Mouse (Mus musculus) hindbrain, embryonic 16.5 days (tissue): ENCODE data around the gene Itgb6. TPM values are rescaled to one million over a fixed set of nuclear protein-coding genes. Genes with fewer than 3 reads are reported as not detected.
A peak's percentile ranks its signal among the peaks of the same experiment; 100 is the strongest.

Experiments used
- ATAC-seq: fragments of 200-750 bp; cut with Nextera tagmentation; 2 replicates; pipeline ENCODE4 v1.8.0; 2017; ENCODE audit warnings: moderate TSS enrichment, moderate library complexity
- H3K27ac ChIP-seq: fragments of 300-500 bp; sonication (generic); 2 replicates; pipeline ENCODE4 v1.5.1; 2014; ENCODE audit warnings: low read depth, mild to moderate bottlenecking, control low read depth, low read length, moderate library complexity
- H3K27me3 ChIP-seq: fragments of 300-500 bp; sonication (generic); replicated peaks from 2 replicates; pipeline ENCODE4 v1.6.1; 2014; ENCODE audit warnings: low read length; ENCODE audit not compliant: control insufficient read depth, insufficient read depth
- H3K36me3 ChIP-seq: fragments of 300-500 bp; sonication (generic); 2 replicates; pipeline ENCODE4 v1.6.1; 2014; ENCODE audit warnings: mild to moderate bottlenecking, low read length, moderate library complexity, mixed read lengths; ENCODE audit not compliant: control insufficient read depth, insufficient read depth
- H3K4me1 ChIP-seq: fragments of 300-500 bp; sonication (generic); 2 replicates; pipeline ENCODE4 v1.6.1; 2014; ENCODE audit warnings: low read depth, low read length; ENCODE audit not compliant: control insufficient read depth, insufficient read depth
- H3K4me2 ChIP-seq: fragments of 300-500 bp; sonication (generic); 2 replicates; pipeline ENCODE4 v1.6.1; 2014; ENCODE audit warnings: mild to moderate bottlenecking, low read length, control low read depth, moderate library complexity
- H3K4me3 ChIP-seq: fragments of 300-500 bp; sonication (generic); 2 replicates; pipeline ENCODE4 v1.5.1; 2014; ENCODE audit warnings: mild to moderate bottlenecking, low read length, control low read depth, moderate library complexity
- H3K9ac ChIP-seq: fragments of 300-500 bp; sonication (generic); 2 replicates; pipeline ENCODE4 v1.6.1; 2014; ENCODE audit warnings: low read depth, mild to moderate bottlenecking, control low read depth, low read length, moderate library complexity
- H3K9me3 ChIP-seq: fragments of 300-500 bp; sonication (generic); 2 replicates; pipeline ENCODE4 v1.6.1; 2014; ENCODE audit warnings: mild to moderate bottlenecking, low read length, moderate library complexity; ENCODE audit not compliant: control insufficient read depth
- WGBS: fragments of 180-500 bp; shearing (Covaris S2); extraction: QIAGEN DNeasy Blood & Tissue Kit; methylation state at CpG from one replicate; pipeline ENCODE4 v1.1.7; 2014; 5-methylcytosine and 5-hydroxymethylcytosine counted together
- polyA plus RNA-seq: library from polyadenylated mRNA; unstranded; fragments of >200 nt; fragmentation: Nextera tagmentation; extraction: Ambion mirVana; gene quantifications from 2 replicates; pipeline ENCODE4 v1.2.1, GENCODE M21; 2015

The Itgb6 gene
- polyA plus RNA-seq, 1 experiment from 2014 or later: 0.14 TPM

GRCm38 (mm10) chr2:60646583-60646982 is 75.9 kb downstream of the Itgb6 start:
- H3K4me2 ChIP-seq: no peak overlapping the region
- H3K36me3 ChIP-seq: no peaks in the 10 kb centered on the region
- ATAC-seq: no peak
- H3K9me3 ChIP-seq: no peaks in the 10 kb centered on the region
- no peak overlapping the region for H3K4me3 ChIP-seq
- no peak overlapping the region for H3K9ac ChIP-seq
- H3K27ac ChIP-seq: no peak overlapping the region
- WGBS: 76% methylated on average over 6 of the region's 6 CpGs
- H3K27me3 ChIP-seq: no peaks in the 10 kb centered on the region
- H3K4me1 ChIP-seq: no peaks in the 10 kb centered on the region

GRCm38 (mm10) chr2:60643406-60643805 is 79.0 kb downstream of the Itgb6 start:
- Histone ChIP-seq H3K36me3 (no peaks in the 10 kb centered on the region), H3K9ac (no peak overlapping the region), H3K4me2 (no peak overlapping the region), H3K9me3 (no peaks in the 10 kb centered on the region), H3K27ac (no peak overlapping the region), H3K27me3 (no peaks in the 10 kb centered on the region), H3K4me1 (0 out of 2 replicates have a peak, but pooled peaks cover 4% of the 10 kb centered on the region), H3K4me3 (no peak overlapping the region)
- no peak for ATAC-seq
- 59% methylated on average over 3 of the region's 3 CpGs for WGBS

GRCm38 (mm10) chr2:60642606-60643005 is 79.8 kb downstream of the Itgb6 start:
- H3K27me3 ChIP-seq: no peaks in the 10 kb centered on the region

GRCm38 (mm10) chr2:60640342-60640672 is 82.1 kb downstream of the Itgb6 start:
- Histone ChIP-seq H3K9ac (no peak overlapping the region), H3K9me3 (no peaks in the 10 kb centered on the region), H3K36me3 (no peaks in the 10 kb centered on the region), H3K4me1 (0 out of 2 replicates have a peak, but pooled peaks cover 4% of the 10 kb centered on the region), H3K27ac (no peak overlapping the region), H3K4me3 (no peak overlapping the region), H3K27me3 (no peaks in the 10 kb centered on the region), H3K4me2 (no peak overlapping the region)
- WGBS: 55% methylated on average over 7 of the region's 7 CpGs
- ATAC-seq: 0 out of 2 replicates have a peak, but pooled peaks have one; percentile 11

More at GRCm38 (mm10) chr2:60642606-60643005, 79.8 kb downstream of the Itgb6 start:
- no peaks in the 10 kb centered on the region for H3K36me3 ChIP-seq
- no peak for ATAC-seq
- H3K4me2 ChIP-seq: no peak overlapping the region
- no peak overlapping the region for H3K9ac ChIP-seq
- H3K4me3 ChIP-seq: no peak overlapping the region
- no peaks in the 10 kb centered on the region for H3K9me3 ChIP-seq
- H3K4me1 ChIP-seq: 0 out of 2 replicates have a peak, but pooled peaks cover 4% of the 10 kb centered on the region
- WGBS: 78% methylated on average over 7 of the region's 7 CpGs
- no peak overlapping the region for H3K27ac ChIP-seq

GRCm38 (mm10) chr2:60639617-60640341 is 82.7 kb downstream of the Itgb6 start:
- Histone ChIP-seq H3K4me2 (no peak overlapping the region), H3K4me3 (no peak overlapping the region), H3K27ac (no peak overlapping the region), H3K36me3 (no peaks in the 10 kb centered on the region), H3K9ac (no peak overlapping the region), H3K4me1 (0 out of 2 replicates have a peak, but pooled peaks cover 4% of the 10 kb centered on the region), H3K27me3 (no peaks in the 10 kb centered on the region), H3K9me3 (no peaks in the 10 kb centered on the region)
- no peak for ATAC-seq
- 68% methylated on average over 10 of the region's 10 CpGs for WGBS

GRCm38 (mm10) chr2:60636910-60637761 is 85.3 kb downstream of the Itgb6 start:
- Histone ChIP-seq H3K9ac (no peak overlapping the region), H3K4me3 (no peak overlapping the region), H3K27me3 (no peaks in the 10 kb centered on the region), H3K36me3 (no peaks in the 10 kb centered on the region), H3K9me3 (no peaks in the 10 kb centered on the region), H3K4me2 (0 out of 2 replicates have a peak overlapping the region, but pooled peaks have one; percentile 1), H3K4me1 (0 out of 2 replicates have a peak, but pooled peaks cover 4% of the 10 kb centered on the region), H3K27ac (no peak overlapping the region)
- no peak; the same call in 1 of the 2 replicates for ATAC-seq
- WGBS: 48% methylated on average over 20 of the region's 20 CpGs

GRCm38 (mm10) chr2:60636481-60636880 is 86.0 kb downstream of the Itgb6 start:
- no peak overlapping the region for H3K27ac ChIP-seq
- no peak overlapping the region for H3K9ac ChIP-seq
- no peaks in the 10 kb centered on the region for H3K27me3 ChIP-seq
- 0 out of 2 replicates have a peak, but pooled peaks cover 4% of the 10 kb centered on the region for H3K4me1 ChIP-seq
- no peak overlapping the region for H3K4me2 ChIP-seq
- H3K9me3 ChIP-seq: no peaks in the 10 kb centered on the region
- no peak overlapping the region for H3K4me3 ChIP-seq
- no peak for ATAC-seq
- H3K36me3 ChIP-seq: no peaks in the 10 kb centered on the region
- WGBS: 45% methylated on average over 3 of the region's 3 CpGs

GRCm38 (mm10) chr2:60636038-60636437 is 86.4 kb downstream of the Itgb6 start:
- H3K27ac ChIP-seq: no peak overlapping the region
- no peak overlapping the region for H3K4me3 ChIP-seq
- H3K36me3 ChIP-seq: no peaks in the 10 kb centered on the region
- no peaks in the 10 kb centered on the region for H3K9me3 ChIP-seq
- H3K27me3 ChIP-seq: no peaks in the 10 kb centered on the region
- 70% methylated on average over 6 of the region's 6 CpGs for WGBS
- H3K9ac ChIP-seq: no peak overlapping the region
- 0 out of 2 replicates have a peak, but pooled peaks cover 4% of the 10 kb centered on the region for H3K4me1 ChIP-seq
- H3K4me2 ChIP-seq: no peak overlapping the region
- ATAC-seq: no peak

- Histone ChIP-seq H3K4me1 (no peaks in the 10 kb centered on the region), H3K4me3 (no peak overlapping the region), H3K36me3 (no peaks in the 10 kb centered on the region), H3K9ac (no peak overlapping the region), H3K9me3 (no peaks in the 10 kb centered on the region), H3K27me3 (no peaks in the 10 kb centered on the region), H3K4me2 (no peak overlapping the region), H3K27ac (no peak overlapping the region)
- WGBS: 88% methylated on average over 2 of the region's 2 CpGs
- ATAC-seq: no peak
Measured at GRCm38 (mm10) chr2:60632791-60633190, 89.7 kb downstream of the Itgb6 start.
